Mouse (Mus musculus) adrenal gland, postnatal 36 days (tissue): Measurements from ENCODE around the gene Nradd. TPM values are rescaled to one million over a fixed set of nuclear protein-coding genes. Genes with fewer than 3 reads are reported as not detected.

Experiments used
- DNase-seq, 2 experiments: peaks; one replicate each; pipeline ENCODE4 v3.0.0; 2021; ENCODE audit warnings: mixed read lengths in 1 of 2
- microRNA-seq: library from miRNA; unstranded; fragments of <30 nt; microRNA quantifications from one replicate; pipeline ENCODE4 v1.2.0, GENCODE M21; 2021
- total RNA-seq, 2 experiments: library from RNA; stranded (reverse); gene quantifications; 2 replicates each; pipeline ENCODE4 v1.2.3; 2021

The Nradd gene
- total RNA-seq, 2 experiments from 2014 or later = 9.0 to 15.4 TPM

DNA sequence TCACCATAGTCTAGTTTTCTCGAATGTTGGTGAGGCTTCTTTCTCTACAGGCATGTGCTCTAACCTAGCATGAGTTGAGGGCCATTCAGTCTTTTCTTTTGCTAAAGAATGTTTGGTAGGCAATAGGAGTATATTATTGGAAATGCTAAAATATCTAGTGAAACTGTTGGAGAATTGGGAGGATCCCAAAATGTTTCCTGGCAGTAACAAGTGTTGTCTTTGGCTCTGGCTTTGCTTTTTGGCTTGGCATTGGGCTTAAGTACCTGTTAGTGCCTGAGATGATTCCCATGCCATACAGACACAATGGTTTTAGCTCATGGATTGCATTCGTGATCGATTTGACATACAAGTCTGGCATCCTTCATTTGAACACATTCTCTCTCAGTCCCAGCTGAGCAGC, 12.8 kb downstream of the Nradd start:
- DNase-seq = no peak

DNA sequence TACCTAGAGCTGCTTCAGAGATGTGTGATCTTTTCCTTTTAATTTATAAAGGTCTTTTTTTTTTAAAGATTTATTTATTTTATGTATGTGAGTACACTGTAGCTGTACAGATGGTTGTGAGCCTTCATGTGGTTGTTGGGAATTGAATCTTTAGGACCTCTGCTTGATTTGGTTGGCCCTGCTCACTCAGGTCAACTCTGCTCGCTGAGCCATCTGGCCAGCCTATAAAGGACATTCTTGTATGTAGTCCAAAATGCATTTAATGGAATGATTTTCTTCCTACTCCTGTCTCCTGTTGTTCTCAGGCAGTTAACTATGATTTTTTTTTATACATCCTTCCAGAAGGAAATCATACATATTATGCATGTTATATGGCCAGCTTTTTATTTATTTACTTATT, 40.7 kb downstream of the Nradd start:
- DNase-seq = no peak

DNA sequence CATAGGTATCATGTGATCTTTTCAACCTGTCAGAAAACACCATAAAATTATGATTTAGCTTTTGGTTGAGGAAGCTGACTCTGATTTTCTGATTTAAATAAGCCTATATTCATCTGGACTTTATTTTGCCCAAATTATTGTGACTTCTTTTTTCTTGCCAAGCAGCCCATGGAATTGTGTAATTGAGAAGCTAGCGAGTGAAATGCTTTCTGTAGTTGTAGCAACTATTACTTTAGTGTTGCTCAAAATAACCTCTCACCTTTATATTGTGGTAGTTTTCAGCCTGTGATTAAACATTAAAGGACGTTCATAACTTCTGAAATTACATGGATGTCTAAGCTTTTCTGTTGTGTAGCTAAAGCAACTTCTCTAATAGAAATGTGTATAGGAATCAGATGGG, 42.1 kb downstream of the Nradd start:
- no peak for DNase-seq

Small RNAs within 50 kb of the gene (microRNA-seq; reads per million reads assigned to microRNA genes)
- not detected for gene Mir8107

Other genes starting within 250 kb of the Nradd start
- gene Ptpn23, start 216.2 kb downstream of the Nradd start, total RNA-seq = 10 to 100 TPM; 50.5 to 82.0 TPM
- gene Ngp, start 204.7 kb downstream of the Nradd start, total RNA-seq = not detected
- 10 to 100 TPM in 1 of 2 experiments, 1 to 10 TPM in 1; 9.9 to 13.0 TPM for gene Klhl18, start 147.8 kb downstream of the Nradd start, total RNA-seq
- 1 to 10 TPM in 1 of 2 experiments, under 1 TPM in 1; 0.69 to 1.0 TPM for gene Kif9, start 147.5 kb downstream of the Nradd start, total RNA-seq
- gene Setd2, start 91.9 kb downstream of the Nradd start, total RNA-seq = 10 to 100 TPM; 66.1 to 71.4 TPM
- gene Nbeal2, start 29.7 kb upstream of the Nradd start, total RNA-seq = 1 to 10 TPM; 7.2 to 8.1 TPM
- 10 to 100 TPM; 61.3 to 64.7 TPM for gene Ccdc12, start 32.1 kb upstream of the Nradd start, total RNA-seq
- 1 to 10 TPM; 1.8 to 2.2 TPM for gene Myl3, start 117.4 kb upstream of the Nradd start, total RNA-seq
- 10 to 100 TPM; 12.5 to 23.1 TPM for gene Pth1r, start 122.7 kb upstream of the Nradd start, total RNA-seq
- gene Prss42, start 173.7 kb upstream of the Nradd start, total RNA-seq = not detected
- gene Prss44, start 189.5 kb upstream of the Nradd start, total RNA-seq = not detected
- gene Prss43, start 202.2 kb upstream of the Nradd start, total RNA-seq = not detected
- gene Prss45, start 210.1 kb upstream of the Nradd start, total RNA-seq = not detected
- not detected for gene Prss46, start 220.1 kb upstream of the Nradd start, total RNA-seq
- gene Prss50, start 233.5 kb upstream of the Nradd start, total RNA-seq = not detected